Mouse (Mus musculus) R1 (cell line): ENCODE data around the gene Ctso.

ENCODE experiments used
- DNase-seq: peaks from one replicate; pipeline ENCODE4 v3.0.0-alpha.2; 2018; ENCODE audit warnings: low read depth, low spot score

Gene Ctso

GRCm38 (mm10) chr3:81932141-81933101, at the start of gene Ctso:
Gene Ctso, plus strand, starts transcription at chr3:81932601.
- peak; percentile 73 for DNase-seq

DNA sequence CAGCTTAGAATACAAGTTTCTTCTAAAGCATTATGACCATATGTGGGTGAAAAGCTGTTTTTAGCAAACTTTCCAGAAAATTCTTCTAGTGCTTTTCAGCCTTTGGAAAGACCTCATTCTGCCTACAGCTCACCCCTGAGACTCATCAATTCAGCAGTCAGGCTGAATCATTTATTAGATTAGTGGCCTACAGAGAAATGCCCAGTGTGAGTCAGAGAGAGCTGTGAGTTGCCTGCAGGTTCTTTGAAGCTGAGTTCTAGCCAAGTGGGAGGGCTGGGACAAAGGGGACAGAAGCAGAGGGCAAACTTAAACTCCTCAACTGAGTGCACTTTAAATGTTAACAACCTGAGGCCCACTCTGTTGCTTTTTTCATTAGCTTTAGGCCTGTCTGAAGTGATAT, 48.5 kb upstream of the Ctso start:
- no peak for DNase-seq

- no peak for DNase-seq
Measured at GRCm38 (mm10) chr3:81885566-81885965, 46.8 kb upstream of the Ctso start.

- DNase-seq, result no peak
Measured at GRCm38 (mm10) chr3:81889137-81889536, 43.3 kb upstream of the Ctso start.

DNA sequence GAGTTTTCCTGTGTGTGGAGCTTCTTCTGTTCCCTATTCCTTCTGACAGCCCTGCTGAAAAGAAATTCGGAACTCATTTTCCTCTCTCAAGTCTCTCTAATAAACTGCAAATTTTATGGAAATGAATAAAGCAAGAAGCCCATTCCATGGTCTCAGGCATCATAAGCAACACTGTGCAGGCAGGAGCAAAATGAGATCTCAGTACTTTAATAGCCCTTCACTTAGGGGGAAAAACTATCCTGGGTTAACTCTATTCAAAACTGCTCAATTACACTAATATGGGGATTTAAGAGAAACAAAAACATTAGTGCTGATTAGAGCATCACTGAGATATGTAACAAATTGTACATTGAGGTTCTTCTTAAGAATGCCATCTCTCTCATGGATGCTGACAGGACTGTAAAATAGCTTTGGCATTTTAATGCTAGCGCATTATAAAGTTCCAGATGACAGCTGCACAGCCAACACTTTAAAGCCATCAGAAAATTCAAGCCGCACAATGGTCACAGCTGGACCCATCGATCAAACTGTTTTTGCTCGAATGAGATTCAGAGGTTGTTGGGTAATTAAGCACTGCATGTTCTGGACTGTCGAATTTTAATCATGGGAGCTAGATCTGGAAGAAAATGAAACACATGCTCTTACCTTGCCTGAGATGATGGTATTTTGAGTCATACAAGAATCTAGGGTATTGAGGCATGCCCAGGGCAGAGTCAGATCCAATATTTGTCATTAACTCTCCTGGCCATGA, 21.9 kb upstream of the Ctso start:
- no peak for DNase-seq

DNA sequence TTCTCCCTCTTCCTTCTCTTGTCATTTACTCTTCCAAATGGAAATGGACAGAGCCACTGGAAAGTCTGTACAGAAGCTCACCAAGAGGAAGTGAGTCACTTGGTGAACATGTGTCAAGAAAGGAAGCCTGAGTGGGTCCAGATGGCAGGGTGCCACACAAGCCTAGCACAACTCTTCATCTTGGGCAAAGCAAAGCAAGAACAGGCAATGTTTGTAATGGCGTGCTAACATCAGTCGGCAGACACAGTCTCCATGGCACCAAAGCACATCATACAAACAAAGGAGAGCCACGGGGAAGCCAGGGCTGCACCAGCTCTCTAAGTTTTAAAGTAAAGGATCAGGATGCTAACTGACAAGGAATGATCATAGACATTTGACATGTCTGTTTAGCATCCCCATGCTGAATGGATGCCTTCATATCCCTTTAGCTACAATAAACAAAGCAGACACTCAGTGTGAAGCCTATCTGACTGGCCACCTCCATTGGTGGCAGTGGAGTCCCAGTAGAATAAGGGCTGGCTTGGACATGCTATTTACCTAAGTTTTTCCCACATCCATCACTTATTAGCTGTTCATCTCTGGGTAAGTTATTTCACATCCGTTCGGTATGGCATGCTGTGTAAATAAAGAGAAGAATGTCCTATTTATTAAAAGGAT, 16.2 kb upstream of the Ctso start:
- DNase-seq, result no peak

GRCm38 (mm10) chr3:81917354-81917935, 15.0 kb upstream of the Ctso start:
- DNase-seq, result no peak

GRCm38 (mm10) chr3:81918215-81918614, 14.2 kb upstream of the Ctso start:
- DNase-seq, result no peak

- no peak for DNase-seq
Measured at GRCm38 (mm10) chr3:81919681-81920080, 12.7 kb upstream of the Ctso start.

DNA sequence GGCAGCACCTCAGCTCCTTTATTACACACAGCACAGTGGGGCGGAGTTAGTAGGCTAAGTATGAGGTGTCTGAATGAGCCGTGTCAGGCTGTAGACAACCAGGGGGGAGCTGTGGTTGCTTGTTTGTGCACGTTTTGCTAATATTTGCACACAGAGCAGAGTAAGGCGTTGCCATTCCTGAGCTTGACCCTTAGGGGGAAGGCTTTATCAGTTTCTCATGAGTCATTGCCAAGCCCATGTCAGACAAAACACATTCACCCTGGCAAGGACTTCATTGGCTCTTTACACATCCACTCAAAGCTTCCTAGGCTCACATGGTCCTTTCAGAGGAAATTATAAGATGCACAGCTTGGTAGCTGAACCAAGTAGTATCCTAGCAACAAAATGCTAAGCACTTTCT, 9.5 kb upstream of the Ctso start:
- peak; percentile 35 for DNase-seq

- peak; percentile 53 for DNase-seq
Measured at GRCm38 (mm10) chr3:81924931-81925330, 7.5 kb upstream of the Ctso start.

DNA sequence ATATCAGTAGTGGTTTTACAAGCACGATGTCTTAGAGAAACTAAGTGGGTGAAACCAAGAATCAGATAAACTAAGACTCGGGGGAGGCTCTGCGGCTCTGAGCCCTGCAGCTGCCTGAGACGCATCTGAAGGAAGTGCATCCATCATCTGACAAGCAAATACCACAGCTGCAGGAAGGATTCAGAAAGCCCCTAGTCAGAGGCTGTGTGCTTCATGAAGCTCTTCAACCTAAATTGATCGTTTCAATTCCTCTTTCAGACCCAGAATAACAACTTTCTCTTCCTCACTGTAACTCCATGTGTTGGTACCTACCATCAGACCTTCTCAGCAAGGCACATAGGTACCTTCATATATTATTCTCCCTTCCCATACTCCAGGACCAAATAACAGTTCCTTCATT, 6.5 kb upstream of the Ctso start:
- no peak for DNase-seq

GRCm38 (mm10) chr3:81926764-81927325, 5.6 kb upstream of the Ctso start:
- peak; percentile 32 for DNase-seq

DNA sequence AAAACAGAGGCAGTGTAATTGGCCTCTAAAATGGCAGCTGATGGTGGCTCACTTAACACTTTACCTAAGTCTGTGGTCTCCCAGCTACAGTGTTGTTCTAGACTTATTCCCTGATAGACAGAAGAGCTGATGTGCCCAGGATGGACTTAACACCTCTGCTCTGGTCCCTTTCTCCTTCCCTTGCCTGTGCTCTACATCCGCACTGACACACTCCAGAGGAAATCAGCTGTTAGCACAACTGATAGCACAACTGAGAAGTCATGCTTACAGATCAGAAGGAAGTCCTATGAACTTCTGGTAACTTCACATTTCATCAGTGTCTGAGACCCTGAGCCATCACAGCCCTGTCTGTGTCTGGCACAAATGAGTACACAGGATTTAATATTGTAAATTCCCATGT, 3.3 kb upstream of the Ctso start:
- DNase-seq, result no peak

DNA sequence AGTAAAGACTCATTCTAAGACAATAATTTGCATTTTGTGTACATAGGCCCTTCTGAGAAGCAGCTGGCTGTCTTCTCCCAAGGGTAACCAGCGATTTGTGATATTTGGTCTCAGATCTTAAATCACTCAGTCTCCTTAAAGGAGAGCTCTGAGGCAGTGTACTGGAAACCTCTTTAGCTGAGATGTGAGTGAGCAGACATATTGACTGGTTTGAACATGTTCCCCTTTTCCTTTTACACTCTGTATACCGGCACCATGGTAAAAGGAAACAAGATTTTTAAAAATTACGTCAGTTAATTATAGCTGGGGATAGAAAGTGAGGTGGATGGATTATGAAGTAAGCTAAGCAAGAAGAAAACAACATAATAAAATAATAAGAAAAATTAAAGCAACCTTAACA, 706 bp upstream of the Ctso start:
- no peak for DNase-seq

DNA sequence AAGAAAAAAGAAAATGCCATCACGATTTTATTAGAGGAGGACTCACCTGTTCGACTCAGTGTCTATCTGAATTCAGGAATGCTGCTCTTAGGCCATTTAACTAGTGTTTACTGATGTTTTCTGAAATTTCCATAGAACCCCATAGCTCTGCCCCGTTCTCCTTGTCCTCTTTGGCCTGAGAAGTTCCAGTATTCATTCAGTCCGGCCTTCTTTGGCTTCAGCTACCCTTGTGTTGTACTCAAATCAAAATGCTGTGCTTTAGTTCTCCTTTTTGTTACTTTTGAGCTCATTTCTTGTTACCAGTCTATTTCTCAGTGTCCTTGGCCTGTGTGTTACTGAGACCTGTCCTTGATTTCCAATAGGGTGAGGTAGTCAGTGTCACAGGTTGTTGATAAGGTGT, 947 bp downstream of the Ctso start:
- no peak for DNase-seq

- DNase-seq, result no peak
Measured at GRCm38 (mm10) chr3:81938924-81939323, 6.5 kb downstream of the Ctso start.

DNA sequence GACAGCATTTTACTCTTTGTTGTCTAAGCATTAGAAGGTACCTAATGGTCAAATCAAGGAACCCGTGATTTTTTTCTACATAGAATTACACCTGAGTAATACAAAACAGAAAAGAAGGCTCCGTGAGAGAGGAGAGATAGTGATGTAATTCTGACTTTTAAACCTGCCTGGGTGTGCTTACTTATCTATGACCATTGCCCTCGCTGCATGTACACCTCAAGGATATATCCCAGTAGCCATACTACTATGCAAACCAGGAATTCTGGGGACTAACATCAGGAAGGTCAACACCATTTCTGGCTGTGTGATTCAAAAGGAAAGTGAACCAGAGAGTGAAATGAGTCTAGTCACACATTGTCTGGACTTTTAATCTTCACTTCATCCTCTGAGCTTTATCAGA, 9.9 kb downstream of the Ctso start:
- DNase-seq, result no peak

GRCm38 (mm10) chr3:81943097-81943496, 10.7 kb downstream of the Ctso start:
- no peak for DNase-seq

GRCm38 (mm10) chr3:81944851-81945393, 12.5 kb downstream of the Ctso start:
- no peak for DNase-seq

DNA sequence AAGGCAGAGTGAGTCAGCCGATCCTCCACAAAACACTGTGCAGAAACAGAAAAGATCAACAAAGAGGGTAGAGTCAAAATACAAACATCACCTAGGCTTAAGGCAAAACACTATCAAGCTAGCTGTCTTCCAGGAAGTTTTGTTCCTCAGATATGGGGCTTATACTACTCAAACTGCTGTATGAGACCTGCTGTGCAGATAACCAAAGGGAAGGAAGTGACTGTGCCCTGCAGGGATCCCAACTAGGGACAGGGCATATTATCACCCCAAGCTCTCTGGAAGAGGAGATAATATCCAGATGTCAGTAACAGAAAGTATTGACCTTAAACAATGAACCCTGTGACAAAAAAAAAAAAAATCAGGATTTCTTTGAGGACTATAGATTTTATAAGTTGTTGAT, 16.6 kb downstream of the Ctso start:
- no peak for DNase-seq
